Mouse (Mus musculus) c-Kit-positive CD71-negative TER-119-negative erythroid progenitor cells, embryonic 14.5 days (primary cell): ENCODE results near the gene Gm37240.
"Not testable (repeated sequence)": the region's sequence is repeated elsewhere in the genome, so short reads cannot be mapped to it uniquely, and the experiment has no call there.

Experiments used
- DNase-seq: peaks from one replicate; pipeline ENCODE4 v3.0.0-alpha.2; 2013; ENCODE audit warnings: low read depth

Gm37240 gene

DNA sequence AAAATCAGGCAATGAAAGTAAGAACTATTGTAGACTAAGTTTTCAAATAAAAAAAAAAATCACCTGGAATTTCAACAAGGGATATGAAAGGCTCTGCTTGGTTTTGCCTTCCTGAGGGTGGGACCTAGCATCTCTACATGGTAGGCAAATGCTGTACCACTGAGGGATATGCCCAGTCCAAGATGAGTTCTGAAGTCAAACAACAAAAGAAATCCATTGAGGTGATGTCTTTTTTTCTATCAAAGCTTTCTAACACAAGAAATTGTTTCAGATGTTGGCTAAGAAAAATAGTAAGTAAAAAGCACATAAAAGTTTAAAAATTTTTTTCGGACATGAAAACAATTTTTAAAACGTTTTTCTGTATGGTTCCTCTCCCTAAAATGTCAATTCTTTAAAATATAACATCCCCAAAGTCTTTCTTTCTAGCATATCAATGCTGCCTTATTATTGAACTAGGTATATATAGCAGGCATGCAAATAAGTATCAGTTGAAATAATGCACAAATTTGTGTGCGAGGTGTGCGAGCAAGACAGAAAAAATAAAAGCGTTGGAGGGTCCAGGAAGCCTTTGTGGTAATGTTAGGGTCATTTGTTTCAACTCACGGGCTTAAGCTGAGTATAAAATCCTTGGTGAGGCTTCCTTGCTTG is 314.0 kb downstream of the Gm37240 start:
- DNase-seq: no peak

DNA sequence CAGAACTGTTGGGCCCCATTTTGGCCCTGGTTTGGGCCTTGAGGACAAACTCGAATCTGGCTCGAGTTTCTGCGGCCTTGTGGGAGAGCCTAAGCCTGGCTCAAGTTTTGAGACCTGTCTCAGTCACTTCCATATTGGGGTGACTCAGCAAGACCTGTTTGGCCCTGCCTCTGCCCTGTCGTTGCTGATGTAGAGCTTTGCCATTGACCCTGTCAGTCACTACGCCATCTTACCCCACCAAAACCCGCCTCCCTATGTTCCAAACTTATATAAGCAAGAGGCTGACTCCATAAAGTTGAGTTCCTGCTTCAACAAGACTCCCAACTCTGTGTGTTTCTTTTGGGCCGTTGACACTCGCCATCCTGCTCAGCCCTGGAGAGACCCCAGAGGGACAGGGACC is 314.8 kb downstream of the Gm37240 start:
- not testable (repeated sequence) for DNase-seq

- peak; percentile 69 for DNase-seq
Measured at GRCm38 (mm10) chr3:85571276-85571675, 316.0 kb downstream of the Gm37240 start.

DNA sequence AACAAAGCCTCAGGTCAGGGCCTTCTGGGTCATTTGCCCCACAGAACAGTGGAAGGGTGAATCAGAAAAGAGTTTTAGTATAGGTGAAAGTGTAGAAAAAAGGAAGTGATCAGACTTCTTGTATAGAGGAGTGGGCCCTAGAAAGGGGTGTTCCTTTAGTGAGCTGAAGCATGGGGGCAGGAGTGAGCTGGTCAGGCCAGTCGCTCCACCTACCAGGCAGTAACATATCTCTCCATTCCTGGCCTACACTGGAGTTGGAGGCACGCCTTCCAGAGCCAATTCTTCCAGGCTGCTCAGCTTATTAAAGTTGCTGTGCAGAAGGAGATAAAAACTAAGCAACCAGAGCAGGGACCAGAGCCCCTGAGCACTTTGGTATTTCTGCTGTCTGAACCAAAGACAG is 322.7 kb downstream of the Gm37240 start:
- DNase-seq: no peak

- no peak for DNase-seq
Measured at GRCm38 (mm10) chr3:85553731-85554277, 333.5 kb downstream of the Gm37240 start.

- no peak for DNase-seq
Measured at GRCm38 (mm10) chr3:85551352-85551751, 336.0 kb downstream of the Gm37240 start.

DNA sequence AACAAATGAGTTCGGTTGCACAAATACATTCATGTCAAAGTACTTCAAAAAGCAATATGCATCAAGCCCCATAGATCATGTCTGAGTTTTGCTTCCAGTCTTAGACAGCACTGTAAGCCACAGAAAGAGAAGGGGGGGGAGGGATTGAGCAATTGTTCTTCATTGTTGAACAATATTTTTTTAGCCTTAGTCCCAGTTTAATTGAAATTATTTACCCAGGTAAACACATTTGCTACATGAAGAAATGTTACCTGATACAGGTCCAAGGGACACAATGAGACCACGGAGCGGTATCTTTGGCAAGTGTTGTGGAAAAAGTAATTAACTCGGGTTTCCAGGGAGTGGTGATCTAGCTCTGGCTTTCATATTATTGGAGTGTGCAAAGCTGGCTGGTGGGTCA is 337.0 kb downstream of the Gm37240 start:
- DNase-seq: no peak

GRCm38 (mm10) chr3:85543652-85544051 is 343.7 kb downstream of the Gm37240 start:
- DNase-seq: peak; percentile 5

GRCm38 (mm10) chr3:85542765-85543164 is 344.6 kb downstream of the Gm37240 start:
- DNase-seq: peak; percentile 7

GRCm38 (mm10) chr3:85535621-85536520 is 351.4 kb downstream of the Gm37240 start:
- DNase-seq: no peak

DNA sequence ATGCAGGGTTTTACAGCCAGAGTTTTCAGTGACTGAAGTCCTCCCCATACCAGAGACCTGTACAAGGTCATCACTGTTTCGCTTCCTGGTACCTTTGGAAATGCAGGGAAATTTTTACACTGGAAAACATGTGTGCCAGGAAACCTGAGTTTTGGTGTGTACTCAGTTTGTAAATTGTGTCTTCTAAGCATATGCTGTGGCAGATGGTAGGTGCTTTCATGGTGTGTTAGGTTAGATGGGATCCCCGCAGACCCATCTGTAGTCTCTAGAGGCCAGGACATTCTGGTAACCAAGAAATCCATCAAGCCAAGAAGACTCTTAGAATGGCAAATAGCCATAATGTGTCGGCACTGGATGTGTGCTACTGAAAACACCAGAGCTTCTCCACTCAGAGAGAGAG is 352.3 kb downstream of the Gm37240 start:
- DNase-seq: no peak

- no peak for DNase-seq
Measured at GRCm38 (mm10) chr3:85532376-85532775, 354.9 kb downstream of the Gm37240 start.

GRCm38 (mm10) chr3:85530601-85531161 is 356.6 kb downstream of the Gm37240 start:
- no peak for DNase-seq

DNA sequence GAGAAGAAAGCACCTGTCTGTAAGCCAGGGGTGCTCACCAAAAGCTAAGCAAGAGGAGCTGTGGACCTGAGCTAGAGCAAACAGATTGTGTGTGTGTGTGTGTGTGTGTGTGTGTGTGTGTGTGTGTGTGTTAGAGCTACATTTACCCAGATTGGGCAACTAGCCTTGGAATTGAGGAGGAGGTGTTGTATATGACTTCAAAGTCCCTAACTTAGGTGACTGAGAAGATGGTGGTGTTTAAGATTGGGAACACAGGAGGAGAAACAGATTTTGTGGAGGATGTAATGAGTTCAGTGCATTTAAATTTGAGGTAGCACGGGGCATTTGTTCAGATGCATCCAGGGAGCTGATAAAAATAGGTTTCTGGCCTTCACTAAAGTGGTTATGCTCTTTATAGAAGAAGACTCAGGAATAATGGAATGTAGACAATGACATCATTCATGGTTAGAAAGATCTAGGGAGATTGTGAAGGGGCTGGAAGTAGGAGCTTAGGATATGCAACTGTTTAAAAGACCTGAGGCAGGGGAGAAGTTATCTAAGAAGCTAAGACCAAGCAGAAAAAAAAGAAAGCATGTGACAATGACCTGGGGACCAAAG is 365.9 kb downstream of the Gm37240 start:
- DNase-seq: no peak

DNA sequence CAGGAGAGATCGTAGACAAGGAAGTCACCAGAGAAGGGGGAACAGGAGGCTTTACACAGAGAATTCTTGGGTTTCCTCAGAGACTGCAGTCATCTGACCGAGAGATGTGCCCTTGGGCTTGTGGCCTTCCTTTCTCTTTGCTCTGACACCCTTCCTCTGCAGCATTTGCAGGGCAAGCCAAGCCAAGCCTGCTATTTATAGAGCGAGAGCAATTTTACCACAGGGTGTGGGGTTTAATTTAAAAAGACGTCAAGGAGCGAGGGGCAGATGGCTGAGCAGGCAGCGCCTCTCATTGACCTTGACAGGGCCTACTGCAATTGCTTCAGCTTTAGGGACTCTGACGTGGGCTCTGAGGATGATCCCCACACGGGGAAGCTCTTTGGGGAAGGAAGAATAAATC is 368.6 kb downstream of the Gm37240 start:
- DNase-seq: no peak

DNA sequence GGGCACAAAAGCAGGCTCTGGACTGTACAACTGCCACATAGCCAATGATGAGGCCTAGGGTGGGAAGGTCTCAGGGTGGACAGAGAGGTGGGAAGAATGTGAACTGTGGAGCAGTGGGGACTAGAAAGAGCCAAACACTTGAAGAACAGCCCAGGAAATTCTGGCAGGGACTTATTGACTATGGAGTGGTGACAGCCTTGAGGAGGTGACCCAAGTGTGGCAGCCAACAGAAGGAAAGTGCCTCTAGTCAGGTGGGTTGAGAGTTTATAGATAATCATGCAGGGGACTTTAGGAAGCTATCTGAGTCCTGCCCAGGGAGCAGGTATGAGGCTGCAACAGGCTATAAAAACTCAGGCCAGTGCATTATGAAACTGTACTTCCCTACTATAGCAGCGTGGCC is 369.2 kb downstream of the Gm37240 start:
- DNase-seq: no peak

GRCm38 (mm10) chr3:85516739-85517396 is 370.4 kb downstream of the Gm37240 start:
- DNase-seq: no peak

DNA sequence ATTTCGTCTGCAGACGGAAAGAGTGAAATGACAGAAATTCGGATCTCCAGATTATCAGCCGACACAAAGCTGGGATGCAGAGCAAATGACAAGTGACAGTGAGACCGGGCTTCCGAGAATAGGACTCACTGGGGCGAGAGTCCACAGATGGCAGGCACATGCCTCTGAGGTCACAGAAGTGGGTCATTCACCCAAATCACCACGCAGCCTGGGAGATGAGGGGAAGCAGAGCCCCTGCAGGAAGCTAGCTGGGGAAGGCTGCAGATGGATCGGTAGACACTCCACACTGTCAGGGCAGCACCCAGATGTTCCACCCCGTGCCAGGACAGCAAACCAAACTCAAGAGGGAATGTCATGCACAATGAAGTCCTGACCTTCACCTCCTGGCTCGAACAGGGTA is 372.6 kb downstream of the Gm37240 start:
- no peak for DNase-seq

DNA sequence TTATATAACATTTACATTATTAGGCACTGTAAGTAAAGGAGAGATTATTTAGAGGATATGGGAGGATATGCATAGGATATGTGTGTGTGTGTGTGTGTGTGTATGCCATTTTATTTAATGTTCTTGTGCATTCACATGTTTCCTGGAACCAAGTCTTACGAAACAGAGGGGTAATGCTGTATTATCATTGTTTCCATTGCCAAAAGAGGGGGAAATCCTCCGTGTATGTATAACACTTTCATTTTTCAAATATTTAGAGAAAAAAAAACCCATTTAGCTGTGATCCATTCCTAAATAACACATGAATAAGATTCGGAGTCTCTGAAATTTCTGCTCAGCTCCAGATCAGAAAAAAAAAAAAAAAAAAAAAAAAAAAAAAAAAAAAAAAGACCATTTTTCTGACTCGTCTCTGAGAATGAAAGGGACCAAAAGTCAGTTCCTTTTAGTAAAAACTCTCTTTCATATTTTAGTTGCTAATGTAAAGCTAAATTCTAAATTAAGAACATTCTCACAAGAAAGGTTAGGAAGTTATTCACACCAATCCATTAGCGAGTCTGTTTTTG is 378.5 kb downstream of the Gm37240 start:
- DNase-seq: no peak

DNA sequence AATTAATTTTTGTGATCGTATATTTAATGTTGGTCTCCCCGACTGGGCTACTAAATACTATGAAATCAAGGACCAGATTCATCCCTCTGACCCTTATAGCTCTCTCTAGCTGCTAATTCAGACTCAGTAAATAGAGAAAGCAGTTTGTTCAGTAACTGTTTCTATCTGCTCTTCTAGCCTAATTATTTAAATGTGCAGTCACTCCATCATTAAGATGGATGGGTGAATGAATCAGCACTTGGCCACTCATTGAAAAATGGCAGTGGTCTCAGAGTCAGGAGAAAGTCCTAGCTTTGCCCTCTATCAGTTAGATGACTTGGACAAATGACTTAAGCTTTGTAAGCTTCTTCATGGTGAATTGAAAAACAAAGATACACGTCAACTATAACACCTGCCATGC is 387.2 kb downstream of the Gm37240 start:
- DNase-seq: no peak

DNA sequence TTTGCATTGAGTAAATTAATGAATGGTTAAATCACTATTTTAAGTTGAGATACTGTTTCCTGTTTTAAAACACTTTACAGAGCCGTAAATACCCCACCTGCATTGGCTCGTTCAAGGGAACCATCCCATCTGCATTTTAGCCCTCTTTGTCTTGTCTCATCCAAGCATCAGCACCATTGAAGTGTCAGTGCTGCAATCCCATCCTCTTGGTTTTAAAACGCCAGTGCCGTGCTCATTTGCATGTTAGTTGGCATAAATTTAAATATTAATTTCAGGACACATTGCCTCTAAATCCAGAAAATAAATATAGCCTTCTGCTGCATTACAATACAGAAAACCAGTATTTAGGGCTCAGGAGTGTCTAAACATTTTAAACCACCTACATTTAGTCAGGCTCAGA is 391.2 kb downstream of the Gm37240 start:
- DNase-seq: no peak

DNA sequence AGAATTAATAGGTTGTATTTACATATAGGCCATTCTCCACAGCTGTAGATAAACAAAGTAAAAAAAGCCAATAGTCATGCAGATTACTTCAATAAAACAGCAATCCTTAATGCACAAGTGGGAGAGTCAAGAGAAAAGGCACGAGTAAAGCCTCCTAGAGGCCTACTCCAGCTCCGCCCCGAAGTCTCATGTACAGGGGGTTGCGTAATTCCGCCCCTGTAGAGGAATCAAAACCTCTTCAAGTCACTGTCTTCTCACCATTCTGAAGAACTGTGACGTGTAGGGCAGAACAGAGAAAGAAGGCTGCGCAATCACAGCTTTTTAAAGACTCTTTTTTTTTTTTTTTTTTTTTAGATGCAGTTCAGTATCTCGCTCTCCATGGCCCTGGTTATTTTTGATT is 393.5 kb downstream of the Gm37240 start:
- no peak for DNase-seq
